ENCODE assay signal across 12 mouse cellular contexts in the genomic region with DNA sequence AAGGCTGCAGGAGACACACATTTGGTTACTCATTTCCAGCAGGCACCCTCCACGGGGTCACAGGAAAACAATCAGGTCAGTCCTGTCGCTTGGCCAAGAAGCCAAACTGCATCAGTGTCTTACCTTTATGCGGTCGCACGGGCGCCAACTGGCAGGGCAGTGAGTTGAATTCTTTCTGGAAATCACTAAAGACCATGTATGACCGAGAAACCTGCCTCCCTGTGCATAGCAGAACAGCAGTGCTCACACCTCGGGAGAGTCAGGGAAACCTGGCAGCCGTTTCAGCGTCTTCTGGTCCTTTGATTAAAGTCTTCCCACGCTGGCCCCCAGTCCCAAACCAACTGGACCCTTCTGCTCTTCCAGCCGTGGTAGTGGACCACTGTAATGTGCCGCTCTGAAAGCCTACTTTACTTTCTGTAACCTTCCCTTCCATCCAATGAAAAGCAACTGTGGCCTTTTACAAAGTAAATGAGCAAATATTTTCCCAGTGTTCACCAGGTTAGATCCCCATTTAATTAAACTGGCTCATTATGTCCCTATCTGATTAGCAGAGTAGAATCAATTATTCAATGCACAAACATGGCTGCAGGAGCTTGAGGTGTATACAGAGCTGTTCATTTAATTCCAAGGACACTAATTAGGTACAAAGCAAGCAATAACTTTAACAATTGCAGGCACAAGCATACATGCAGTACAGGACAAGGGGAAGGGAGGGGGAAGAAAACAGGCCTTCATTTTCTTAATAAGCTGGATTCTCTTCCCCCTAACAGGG. TPM values are rescaled to one million over a fixed set of nuclear protein-coding genes. Genes with fewer than 3 reads are reported as not detected.
DNase-seq lines count a peak whose midpoint lies in the region; ATAC-seq lines count a peak whose summit lies in the region.
"Had no signal": no experiment of that assay in that cellular context is flagged by ENCODE, and none has a peak within 500 bp of the region (broad histone marks: within the 10 kb centered on the region; RNA-seq: fewer than 3 reads in every experiment).

A gene (minus strand): TSS at position 235 of the 772 bp plus-strand sequence.

- H3K27ac ChIP-seq in forebrain, embryonic 11.5 days (ENCODE audit: low read depth, low read length): no peak within 1 kb of the TSS
- H3K27ac ChIP-seq in hindbrain, embryonic 15.5 days (replicated peaks): no peak within 1 kb of the TSS; the same call in 1 of the 2 replicates
- peak within 1 kb of the TSS; percentile 53 for H3K27ac ChIP-seq in midbrain, embryonic 10.5 days (replicated peaks)
- H3K27ac ChIP-seq: kidney, postnatal 0 days had no signal

- H3K27me3 ChIP-seq in forebrain, embryonic 11.5 days (ENCODE audit: control insufficient read depth, insufficient read depth, low read length): peaks cover 67% of the 10 kb centered on the region
- no peaks in the 10 kb centered on the region for H3K27me3 ChIP-seq in hindbrain, embryonic 15.5 days
- H3K27me3 ChIP-seq in midbrain, embryonic 10.5 days (ENCODE audit: low read depth, poor library complexity, severe bottlenecking): peaks cover 24% of the 10 kb centered on the region
- H3K27me3 ChIP-seq: CH12.LX had no signal

- ATAC-seq in forebrain, embryonic 11.5 days (replicated peaks; ENCODE audit: low FRiP score): peak; percentile 81
- peak; percentile 57; the same call in 1 of the 2 replicates for ATAC-seq in hindbrain, embryonic 15.5 days (ENCODE audit: low FRiP score, low read depth)

- intact Hi-C loops in heart, postnatal 10 days (cut with DNase I): no loop called here

- H3K36me3 ChIP-seq in forebrain, embryonic 11.5 days (ENCODE audit: control insufficient read depth, insufficient read depth, low read length): no peaks in the 10 kb centered on the region
- H3K36me3 ChIP-seq in hindbrain, embryonic 15.5 days: no peaks in the 10 kb centered on the region
- H3K36me3 ChIP-seq in midbrain, embryonic 10.5 days: no peaks in the 10 kb centered on the region

- WGBS in forebrain, embryonic 11.5 days: 46% methylated on average over 13 of the region's 13 CpGs
- WGBS in hindbrain, embryonic 15.5 days: 59% methylated on average over 13 of the region's 13 CpGs
- 73% methylated on average over 13 of the region's 13 CpGs for WGBS in midbrain, embryonic 10.5 days

- H3K4me3 ChIP-seq in forebrain, embryonic 11.5 days (ENCODE audit: low read depth, low read length): no peak within 1 kb of the TSS
- H3K4me3 ChIP-seq in hindbrain, embryonic 15.5 days: no peak within 1 kb of the TSS
- peak within 1 kb of the TSS; percentile 21; the same call in 1 of the 2 replicates for H3K4me3 ChIP-seq in midbrain, embryonic 10.5 days

- H3K4me2 ChIP-seq in forebrain, embryonic 11.5 days (ENCODE audit: low read depth, low read length, severe bottlenecking): no peak within 1 kb of the TSS
- peak within 1 kb of the TSS; percentile 18 for H3K4me2 ChIP-seq in hindbrain, embryonic 15.5 days

- H3K4me1 ChIP-seq in forebrain, embryonic 11.5 days (replicated peaks; ENCODE audit: control insufficient read depth, insufficient read depth, low read length): peaks cover 7% of the 10 kb centered on the region; the same call in 1 of the 2 replicates
- peaks cover 16% of the 10 kb centered on the region for H3K4me1 ChIP-seq in hindbrain, embryonic 15.5 days (replicated peaks)
- peaks cover 39% of the 10 kb centered on the region for H3K4me1 ChIP-seq in midbrain, embryonic 10.5 days

- DNase-seq in kidney, adult 11 months: peak; percentile 5
- no peak for DNase-seq in kidney, postnatal 25 days
- DNase-seq in forebrain, embryonic 11.5 days (ENCODE audit: low spot score): peak; percentile 57
- no peak for DNase-seq in midbrain, embryonic 10.5 days (ENCODE audit: low spot score)
- DNase-seq in heart, postnatal 10 days: no peak
- DNase-seq in adrenal gland, postnatal 25 days: no peak
- no peak for DNase-seq in spleen, postnatal 14 days (ENCODE audit: low spot score in 2 of 2)
- DNase-seq: heart, adult 11 months; thymus, postnatal 25 days had no signal

- H3K9ac ChIP-seq in forebrain, embryonic 11.5 days (ENCODE audit: low read length): no peak within 1 kb of the TSS
- no peak within 1 kb of the TSS for H3K9ac ChIP-seq in hindbrain, embryonic 15.5 days

- H3K9me3 ChIP-seq in forebrain, embryonic 11.5 days (ENCODE audit: control insufficient read depth, low read length): no peaks in the 10 kb centered on the region
- no peaks in the 10 kb centered on the region for H3K9me3 ChIP-seq in hindbrain, embryonic 15.5 days
- no peaks in the 10 kb centered on the region for H3K9me3 ChIP-seq in midbrain, embryonic 10.5 days (replicated peaks)

RNA-seq across cellular contexts. Expression of the gene that starts here (rescaled TPM):
- 26.2 and 29.4 TPM in 2 replicates for polyA plus RNA-seq in forebrain, embryonic 11.5 days (2014; fragmentation: Nextera tagmentation; extraction: Ambion mirVana)
- 78.1 and 91.8 TPM in 2 replicates for polyA plus RNA-seq in hindbrain, embryonic 15.5 days (2015; fragmentation: Nextera tagmentation; extraction: Ambion mirVana)
- 25.6 and 28.9 TPM in 2 replicates for polyA plus RNA-seq in midbrain, embryonic 10.5 days (2016; fragmentation: Nextera tagmentation; extraction: Ambion mirVana)
- total RNA-seq in heart, postnatal 10 days (2021): under 1 TPM; 0.17 to 0.50 TPM
- 1.2 and 1.8 TPM in 2 replicates for total RNA-seq in adrenal gland, postnatal 25 days (2021)
- total RNA-seq: CH12.LX had no signal

Comparison
In these comparisons a context has a peak if more than half of its experiments do, and no peak if none do; other contexts are left out.
1. DNase-seq: peak in kidney, adult 11 months (single experiment) and forebrain, embryonic 11.5 days (single experiment); none in kidney, postnatal 25 days (0 of 2), midbrain, embryonic 10.5 days (single experiment), heart, postnatal 10 days (0 of 2), adrenal gland, postnatal 25 days (single experiment) and spleen, postnatal 14 days (0 of 2).